Mouse (Mus musculus) embryonic facial prominence, embryonic 12.5 days (tissue): ENCODE results near the gene Iqschfp. TPM values are rescaled to one million over a fixed set of nuclear protein-coding genes. Genes with fewer than 3 reads are reported as not detected.

Experiments used
- ATAC-seq: fragments of 200-750 bp; cut with Nextera tagmentation; 2 replicates; pipeline ENCODE4 v1.8.0; 2017; ENCODE audit not compliant: insufficient number of reproducible peaks, insufficient read depth, low FRiP score, low TSS enrichment
- H3K27ac ChIP-seq: fragments of 300-500 bp; sonication (generic); 2 replicates; pipeline ENCODE4 v1.5.1; 2016; ENCODE audit warnings: mild to moderate bottlenecking
- H3K27me3 ChIP-seq: fragments of 300-500 bp; sonication (generic); 2 replicates; pipeline ENCODE4 v1.6.1; 2016; ENCODE audit warnings: mild to moderate bottlenecking, moderate library complexity
- H3K36me3 ChIP-seq: fragments of 300-500 bp; sonication (generic); 2 replicates; pipeline ENCODE4 v1.6.1; 2016; ENCODE audit warnings: mild to moderate bottlenecking
- H3K4me1 ChIP-seq: fragments of 300-500 bp; sonication (generic); 2 replicates; pipeline ENCODE4 v1.6.1; 2016
- H3K4me2 ChIP-seq: fragments of 300-500 bp; sonication (generic); replicated peaks from 2 replicates; pipeline ENCODE4 v1.6.1; 2016; ENCODE audit warnings: mild to moderate bottlenecking, moderate library complexity
- H3K4me3 ChIP-seq: fragments of 300-500 bp; sonication (generic); 2 replicates; pipeline ENCODE4 v1.5.1; 2016; ENCODE audit warnings: mild to moderate bottlenecking
- H3K9ac ChIP-seq: fragments of 300-500 bp; sonication (generic); 2 replicates; pipeline ENCODE4 v1.6.1; 2016; ENCODE audit warnings: mild to moderate bottlenecking, moderate library complexity
- H3K9me3 ChIP-seq: fragments of 300-500 bp; sonication (generic); 2 replicates; pipeline ENCODE4 v1.6.1; 2016; ENCODE audit warnings: mild to moderate bottlenecking, moderate library complexity
- WGBS: fragments of 180-500 bp; shearing (Covaris S2); methylation state at CpG from one replicate; pipeline ENCODE4 v1.1.7; 2016; 5-methylcytosine and 5-hydroxymethylcytosine counted together
- polyA plus RNA-seq: library from polyadenylated mRNA; unstranded; fragments of >200 nt; fragmentation: Nextera tagmentation; extraction: Ambion mirVana; gene quantifications from 2 replicates; pipeline ENCODE4 v1.2.1, GENCODE M21; 2016

Iqschfp gene
- polyA plus RNA-seq, 1 experiment from 2014 or later: 0.13 TPM

DNA sequence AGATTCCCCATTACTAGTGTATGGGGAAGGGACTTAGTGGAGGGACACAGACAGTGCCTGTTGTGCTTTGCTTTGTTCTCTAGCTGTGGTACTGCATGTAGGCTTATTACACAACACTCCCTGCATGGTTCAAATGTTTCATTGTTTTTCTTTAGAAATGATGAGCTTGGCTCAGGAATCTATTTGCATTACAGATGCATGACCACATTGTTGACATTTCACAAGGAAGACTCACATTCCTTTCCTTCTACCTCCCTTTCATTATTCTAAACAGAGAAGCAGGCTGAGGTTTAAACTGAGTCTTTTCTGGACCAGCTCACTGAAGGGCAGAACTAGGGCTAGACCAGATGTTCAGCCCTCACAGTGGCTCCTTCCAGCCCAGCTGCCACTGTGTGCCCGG is 360.3 kb downstream of the Iqschfp start:
- Histone ChIP-seq H3K4me3 (no peak overlapping the region), H3K9me3 (no peaks in the 10 kb centered on the region), H3K27me3 (no peaks in the 10 kb centered on the region), H3K4me2 (no peak overlapping the region), H3K36me3 (no peaks in the 10 kb centered on the region), H3K9ac (no peak overlapping the region), H3K4me1 (no peaks in the 10 kb centered on the region), H3K27ac (no peak overlapping the region)
- no peak for ATAC-seq
- 41% methylated on average over 1 of the region's 1 CpGs for WGBS

DNA sequence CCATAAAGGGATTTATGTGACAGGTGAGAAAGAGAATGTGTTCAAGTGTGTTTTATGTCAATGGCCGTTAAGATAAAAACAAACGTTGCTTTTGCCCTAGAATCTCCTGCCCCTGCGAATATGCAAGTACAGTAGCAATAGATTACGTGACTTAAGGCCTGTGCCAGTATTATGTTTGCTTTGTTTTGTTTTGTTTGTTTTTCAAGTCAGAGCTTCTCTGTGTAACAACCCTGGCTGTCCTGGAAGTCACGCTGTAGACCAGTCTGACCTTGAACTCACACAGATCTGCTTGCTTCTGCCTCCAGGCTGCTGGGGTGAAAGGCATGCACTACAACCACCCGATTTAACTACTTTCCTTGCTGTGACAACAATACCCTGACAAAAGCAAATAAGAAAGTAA is 370.3 kb downstream of the Iqschfp start:
- Histone ChIP-seq H3K27ac (no peak overlapping the region), H3K36me3 (no peaks in the 10 kb centered on the region), H3K4me2 (no peak overlapping the region), H3K4me1 (no peaks in the 10 kb centered on the region), H3K9me3 (no peaks in the 10 kb centered on the region), H3K4me3 (no peak overlapping the region), H3K27me3 (no peaks in the 10 kb centered on the region), H3K9ac (no peak overlapping the region)
- ATAC-seq: no peak
- 72% methylated on average over 6 of the region's 6 CpGs for WGBS

DNA sequence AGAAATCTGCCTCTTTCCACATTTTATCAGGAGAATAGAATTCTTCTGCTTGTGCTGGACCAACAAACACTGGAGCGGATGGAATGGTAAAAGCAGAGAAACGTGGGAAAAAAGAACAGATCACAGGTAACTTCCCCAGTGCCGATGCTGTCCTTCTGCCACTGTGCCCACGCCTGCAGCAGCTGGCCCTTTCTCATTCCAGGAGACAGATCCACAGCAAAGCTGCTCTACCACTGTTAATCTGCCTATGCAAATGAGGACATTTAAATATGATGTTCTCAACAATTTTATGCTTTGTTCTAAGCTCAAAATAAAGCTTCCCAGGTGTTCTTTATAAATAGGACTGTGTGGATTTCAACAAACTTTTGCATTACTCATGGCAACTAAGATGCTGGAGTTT is 375.9 kb downstream of the Iqschfp start:
- H3K27me3 ChIP-seq: no peaks in the 10 kb centered on the region
- WGBS: 80% methylated on average over 4 of the region's 4 CpGs

DNA sequence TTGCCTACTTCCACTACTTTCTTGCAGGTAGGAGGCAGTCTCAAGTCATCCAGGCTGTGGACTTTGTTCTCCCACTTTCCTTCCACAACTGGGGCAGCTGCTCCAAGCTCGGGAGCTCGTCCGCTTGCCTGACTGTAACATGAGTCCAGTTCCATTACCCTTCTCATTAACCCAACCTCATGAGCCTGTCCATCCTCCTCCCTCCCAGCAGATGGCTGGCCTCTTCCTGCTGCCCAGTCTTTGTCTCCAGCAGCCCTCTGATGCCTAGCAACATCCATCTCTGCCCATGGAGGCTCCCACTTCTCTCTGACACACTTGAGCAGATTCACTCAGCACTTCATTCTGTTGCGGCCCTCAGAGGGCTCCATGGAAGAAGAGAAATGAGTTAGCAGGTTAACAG is 377.2 kb downstream of the Iqschfp start:
- H3K27me3 ChIP-seq: no peaks in the 10 kb centered on the region
- ATAC-seq: no peak
- WGBS: 61% methylated on average over 4 of the region's 4 CpGs
- no peak overlapping the region for H3K4me2 ChIP-seq
- no peak overlapping the region for H3K4me3 ChIP-seq
- H3K27ac ChIP-seq: no peak overlapping the region
- H3K36me3 ChIP-seq: no peaks in the 10 kb centered on the region
- H3K9me3 ChIP-seq: no peaks in the 10 kb centered on the region
- no peaks in the 10 kb centered on the region for H3K4me1 ChIP-seq
- H3K9ac ChIP-seq: no peak overlapping the region

More for the DNA sequence above, 375.9 kb downstream of the Iqschfp start:
- H3K4me2 ChIP-seq: no peak overlapping the region
- ATAC-seq: no peak
- H3K9me3 ChIP-seq: no peaks in the 10 kb centered on the region
- H3K4me1 ChIP-seq: no peaks in the 10 kb centered on the region
- no peak overlapping the region for H3K4me3 ChIP-seq
- no peak overlapping the region for H3K9ac ChIP-seq
- H3K36me3 ChIP-seq: no peaks in the 10 kb centered on the region
- H3K27ac ChIP-seq: no peak overlapping the region

DNA sequence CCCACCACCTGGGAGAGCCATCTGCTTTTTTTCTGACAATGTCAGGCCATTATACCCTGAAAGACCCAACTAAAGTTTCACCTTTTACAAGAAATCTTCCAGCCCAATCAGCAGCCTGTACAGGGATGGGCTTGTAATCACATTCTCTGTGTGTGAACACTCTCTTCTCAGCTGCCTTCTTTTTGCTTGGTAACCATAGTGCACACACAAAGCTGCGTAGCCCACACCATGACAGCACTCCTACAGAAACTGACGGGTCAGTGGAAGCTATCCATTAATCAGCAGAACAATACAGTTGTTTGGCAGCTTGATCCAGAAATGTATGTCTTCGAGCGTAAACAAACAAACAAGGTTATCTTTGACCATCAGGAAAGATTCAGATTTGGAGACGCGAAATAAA is 378.2 kb downstream of the Iqschfp start:
- H3K4me1 ChIP-seq: no peaks in the 10 kb centered on the region
- H3K9ac ChIP-seq: no peak overlapping the region
- WGBS: 88% methylated on average over 6 of the region's 6 CpGs
- no peak for ATAC-seq
- H3K27ac ChIP-seq: no peak overlapping the region
- H3K36me3 ChIP-seq: no peaks in the 10 kb centered on the region
- no peak overlapping the region for H3K4me2 ChIP-seq
- H3K4me3 ChIP-seq: no peak overlapping the region
- H3K27me3 ChIP-seq: no peaks in the 10 kb centered on the region
- no peaks in the 10 kb centered on the region for H3K9me3 ChIP-seq

DNA sequence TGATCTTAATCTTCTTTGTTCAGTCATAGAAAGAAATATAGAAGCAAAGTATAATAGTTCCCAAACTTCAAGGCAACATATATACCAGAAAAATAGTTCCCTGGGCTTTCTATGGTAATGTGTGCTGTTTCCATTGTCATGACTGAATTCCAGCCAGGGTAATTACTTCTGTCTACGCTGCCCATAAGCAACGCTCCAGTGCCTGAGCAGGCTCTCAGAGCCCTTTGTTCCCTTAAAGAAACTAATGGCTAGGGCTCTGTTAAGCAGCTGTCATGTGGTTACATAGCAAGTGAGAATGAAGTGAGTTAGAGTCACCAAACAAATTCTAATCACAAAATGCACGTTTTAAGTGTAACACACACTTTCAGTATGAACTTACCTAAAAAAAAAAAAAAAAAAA is 379.4 kb downstream of the Iqschfp start:
- Histone ChIP-seq H3K36me3 (no peaks in the 10 kb centered on the region), H3K9ac (no peak overlapping the region), H3K27me3 (no peaks in the 10 kb centered on the region), H3K4me1 (no peaks in the 10 kb centered on the region), H3K9me3 (no peaks in the 10 kb centered on the region), H3K27ac (no peak overlapping the region), H3K4me3 (no peak overlapping the region), H3K4me2 (no peak overlapping the region)
- no peak for ATAC-seq
- WGBS: 56% methylated on average over 3 of the region's 3 CpGs

DNA sequence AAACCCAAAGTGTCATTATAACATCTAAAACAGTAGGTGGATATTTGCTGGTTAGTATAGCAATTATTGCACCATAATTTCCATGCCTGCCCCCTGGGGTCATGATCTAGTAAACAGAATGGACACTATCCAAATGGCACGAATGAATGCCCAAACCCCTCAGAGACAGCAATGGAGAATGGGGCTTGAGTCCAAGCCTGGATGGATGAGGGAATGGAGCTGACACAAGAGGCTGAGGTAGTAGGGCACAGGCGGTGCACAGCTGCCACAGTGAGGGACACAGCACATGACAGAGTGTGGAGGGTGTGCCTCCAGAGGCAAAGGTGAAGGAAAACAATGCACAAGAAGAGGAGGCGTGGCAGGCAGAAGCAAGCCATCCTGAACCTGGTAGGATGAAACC is 379.8 kb downstream of the Iqschfp start:
- Histone ChIP-seq H3K4me2 (no peak overlapping the region), H3K27me3 (no peaks in the 10 kb centered on the region), H3K27ac (no peak overlapping the region), H3K9me3 (no peaks in the 10 kb centered on the region), H3K4me1 (no peaks in the 10 kb centered on the region), H3K36me3 (no peaks in the 10 kb centered on the region), H3K4me3 (no peak overlapping the region), H3K9ac (no peak overlapping the region)
- ATAC-seq: no peak
- 73% methylated on average over 3 of the region's 3 CpGs for WGBS

DNA sequence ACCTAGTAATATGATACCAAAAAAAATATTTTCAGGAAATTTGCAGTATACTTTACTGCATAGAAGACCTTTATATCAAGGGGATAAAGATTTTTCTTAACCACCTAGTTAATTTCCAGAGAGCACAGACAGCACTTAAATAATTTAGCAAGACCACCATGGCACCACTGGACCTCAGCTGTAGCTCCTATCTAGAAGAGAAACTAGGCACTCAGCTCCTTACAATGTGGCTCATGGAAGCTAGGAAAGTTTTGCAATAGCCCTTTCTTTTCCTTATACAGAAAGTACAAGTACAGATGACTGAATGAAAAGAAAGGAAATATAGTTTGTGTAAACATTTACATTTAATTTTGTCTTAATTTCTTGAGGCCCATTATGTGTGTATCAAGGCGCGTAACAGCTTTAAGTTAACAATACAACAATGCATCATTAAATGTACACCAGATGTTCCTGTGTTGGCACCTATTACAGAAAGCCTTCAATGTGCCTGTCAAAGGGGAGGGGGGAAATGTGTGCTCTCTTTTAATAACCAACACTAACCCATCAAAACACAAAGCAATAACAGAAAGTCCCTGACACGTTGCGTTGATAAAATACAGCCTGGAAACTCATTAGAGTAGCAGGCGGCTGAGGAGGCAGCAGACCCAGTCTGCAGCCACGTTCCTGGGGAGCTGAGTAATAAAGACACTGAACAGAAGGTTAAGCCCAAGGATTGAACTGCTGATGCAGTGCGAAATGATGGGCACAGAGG is 391.0 kb downstream of the Iqschfp start:
- H3K4me3 ChIP-seq: no peak overlapping the region

DNA sequence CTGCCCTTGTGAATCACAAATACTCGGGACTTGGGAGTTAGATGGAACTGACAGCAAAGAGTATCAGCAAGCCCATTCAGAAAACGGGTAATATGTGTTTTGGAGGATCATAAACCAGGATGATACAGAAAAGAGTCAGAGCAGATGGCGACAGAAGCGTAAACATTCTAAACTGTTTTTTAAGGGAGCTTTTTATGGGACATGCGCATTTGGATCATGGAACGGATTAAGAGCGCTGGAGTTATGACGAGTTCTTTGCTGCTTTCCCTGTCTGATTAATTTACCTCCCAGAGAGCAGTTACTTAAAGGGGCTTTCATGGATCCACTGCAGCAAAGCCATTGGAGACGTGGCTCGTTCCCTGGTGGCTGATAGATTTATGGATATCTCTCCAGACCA is 391.6 kb downstream of the Iqschfp start:
- no peak overlapping the region for H3K4me3 ChIP-seq
- H3K4me2 ChIP-seq: no peak overlapping the region
- H3K27me3 ChIP-seq: no peaks in the 10 kb centered on the region
- no peaks in the 10 kb centered on the region for H3K36me3 ChIP-seq
- no peak for ATAC-seq
- H3K4me1 ChIP-seq: no peaks in the 10 kb centered on the region
- H3K9me3 ChIP-seq: no peaks in the 10 kb centered on the region
- H3K9ac ChIP-seq: no peak overlapping the region
- 70% methylated on average over 10 of the region's 10 CpGs for WGBS
- no peak overlapping the region for H3K27ac ChIP-seq

More for the DNA sequence above, 391.0 kb downstream of the Iqschfp start:
- Histone ChIP-seq H3K9ac (no peak overlapping the region), H3K4me1 (no peaks in the 10 kb centered on the region), H3K4me2 (no peak overlapping the region), H3K36me3 (no peaks in the 10 kb centered on the region), H3K27ac (no peak overlapping the region), H3K27me3 (no peaks in the 10 kb centered on the region), H3K9me3 (no peaks in the 10 kb centered on the region)
- 61% methylated on average over 7 of the region's 7 CpGs for WGBS
- no peak for ATAC-seq

DNA sequence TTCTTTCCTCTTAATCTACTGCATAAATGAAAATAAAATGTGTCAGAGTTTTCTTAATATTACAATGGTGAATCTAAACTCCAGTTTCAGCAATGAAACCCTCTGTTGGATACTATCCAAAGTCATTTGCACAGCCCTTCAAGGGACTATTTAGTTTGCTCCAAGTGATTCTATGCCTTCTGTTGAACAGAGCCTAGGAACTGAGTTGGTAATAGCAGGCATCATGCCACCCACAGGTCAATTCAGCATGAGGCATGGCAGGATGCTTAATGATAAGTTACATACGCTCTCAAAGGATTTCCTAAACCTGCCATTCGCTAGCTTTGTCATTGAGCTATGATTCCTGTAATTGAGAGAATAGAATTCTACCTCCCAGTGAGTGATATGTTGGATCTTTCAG is 392.5 kb downstream of the Iqschfp start:
- no peak for ATAC-seq
- Histone ChIP-seq H3K36me3 (no peaks in the 10 kb centered on the region), H3K27me3 (no peaks in the 10 kb centered on the region), H3K4me1 (no peaks in the 10 kb centered on the region), H3K4me3 (no peak overlapping the region), H3K9ac (no peak overlapping the region), H3K27ac (no peak overlapping the region), H3K4me2 (no peak overlapping the region), H3K9me3 (no peaks in the 10 kb centered on the region)
- 89% methylated on average over 2 of the region's 2 CpGs for WGBS

DNA sequence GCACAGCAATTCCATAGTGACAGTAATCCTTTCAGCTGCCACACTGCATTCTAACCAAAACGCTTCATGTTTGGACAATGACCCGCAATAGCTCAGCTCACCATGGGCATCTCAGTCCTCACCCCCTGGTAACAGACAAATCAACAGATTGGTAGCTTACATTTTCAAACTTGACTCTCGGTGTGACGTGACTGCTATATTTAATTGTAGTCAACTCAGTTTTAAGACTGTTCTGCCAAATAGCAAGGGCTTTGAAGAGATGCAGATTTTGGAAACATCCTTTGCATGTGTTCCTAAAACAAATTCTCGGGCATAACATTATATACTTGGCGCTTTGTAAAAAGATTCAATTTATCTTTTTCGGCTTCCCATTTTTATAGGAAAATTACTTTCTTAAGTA is 404.7 kb downstream of the Iqschfp start:
- Histone ChIP-seq H3K27me3 (no peaks in the 10 kb centered on the region), H3K4me3 (no peak overlapping the region), H3K4me1 (no peaks in the 10 kb centered on the region), H3K4me2 (no peak overlapping the region), H3K9ac (no peak overlapping the region), H3K36me3 (no peaks in the 10 kb centered on the region), H3K9me3 (no peaks in the 10 kb centered on the region), H3K27ac (no peak overlapping the region)
- no peak for ATAC-seq
- 83% methylated on average over 7 of the region's 7 CpGs for WGBS

DNA sequence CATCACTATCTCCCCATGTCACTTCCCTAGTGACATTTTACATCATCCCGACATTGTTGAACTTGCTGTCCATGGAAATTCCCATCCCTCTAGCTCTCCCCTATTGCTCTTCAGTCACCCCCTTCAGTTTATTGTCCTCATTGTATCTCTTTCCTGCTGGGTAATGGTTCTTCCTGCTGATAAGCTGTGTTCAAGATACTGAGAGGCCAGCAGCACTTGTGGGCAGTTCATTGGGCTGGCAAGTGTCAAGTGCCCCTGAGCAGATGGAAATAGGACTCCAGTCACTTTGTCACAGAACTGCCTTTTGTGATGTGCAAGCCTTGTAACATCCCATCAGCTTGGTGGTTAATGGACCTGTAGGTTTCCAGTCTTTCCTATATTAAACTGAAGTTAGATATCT is 413.6 kb downstream of the Iqschfp start:
- H3K27me3 ChIP-seq: no peaks in the 10 kb centered on the region
- H3K9ac ChIP-seq: no peak overlapping the region
- H3K4me1 ChIP-seq: no peaks in the 10 kb centered on the region
- 36% methylated on average over 1 of the region's 1 CpGs for WGBS
- H3K36me3 ChIP-seq: no peaks in the 10 kb centered on the region
- H3K4me2 ChIP-seq: no peak overlapping the region
- no peak overlapping the region for H3K27ac ChIP-seq
- no peak for ATAC-seq
- H3K9me3 ChIP-seq: no peaks in the 10 kb centered on the region
- H3K4me3 ChIP-seq: no peak overlapping the region
